9 mouse cellular contexts compared by ENCODE assay signal in the genomic region with DNA sequence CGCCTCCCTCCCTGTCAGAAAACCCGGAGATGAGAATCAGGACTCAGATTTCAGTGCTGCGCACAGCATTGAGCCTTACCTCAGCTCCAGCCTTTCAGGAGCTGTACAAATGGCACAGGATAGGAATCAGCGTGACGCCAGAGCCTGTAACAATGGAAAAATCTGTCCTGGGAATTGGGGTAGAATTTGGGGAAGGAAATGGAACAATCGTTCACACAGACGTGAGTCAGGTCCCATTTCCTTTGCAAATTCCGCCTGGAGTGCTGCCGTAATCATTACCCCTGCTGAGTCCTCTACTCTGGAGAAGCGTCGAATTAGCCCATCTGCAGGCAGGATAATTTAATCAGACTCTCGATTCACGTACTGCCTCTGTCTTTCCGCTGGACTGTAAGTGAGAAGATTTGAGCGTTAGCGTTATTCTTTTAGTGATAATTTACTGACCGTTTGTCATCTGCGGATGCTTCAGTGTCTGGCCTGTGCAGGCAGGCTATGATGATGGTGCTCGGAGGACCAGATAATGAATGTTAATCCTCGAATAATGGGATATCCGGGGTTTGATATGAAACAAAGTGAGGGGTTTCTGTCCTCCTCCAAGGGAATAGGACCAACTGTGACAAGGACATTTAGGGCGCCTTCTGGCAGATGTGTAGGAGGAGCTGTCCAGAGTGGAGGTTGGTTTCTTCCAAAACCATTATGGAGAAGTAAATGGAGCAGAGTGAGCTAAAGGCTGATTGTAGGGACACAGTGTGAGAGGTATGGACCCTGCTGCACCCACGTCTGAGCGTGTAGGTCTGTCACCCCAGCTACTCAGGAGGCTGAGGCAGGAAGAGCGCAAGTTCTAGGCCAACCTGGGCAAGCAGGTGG. TPM values are rescaled to one million over a fixed set of nuclear protein-coding genes. Genes with fewer than 3 reads are reported as not detected.
DNase-seq lines count a peak whose midpoint lies in the region; TF ChIP-seq lines count a peak whose summit lies in the region.
"Had no signal": no experiment of that assay in that cellular context is flagged by ENCODE, and none has a peak within 500 bp of the region (broad histone marks: within the 10 kb centered on the region; RNA-seq: fewer than 3 reads in every experiment).

No protein-coding gene starts in this region.

- peaks cover 19% of the 10 kb centered on the region for H3K4me1 ChIP-seq in lung, adult 2 months (ENCODE audit: control insufficient read depth, insufficient read depth, low read length)
- peaks cover 16% of the 10 kb centered on the region for H3K4me1 ChIP-seq in heart, adult 2 months (ENCODE audit: control insufficient read depth, insufficient read depth, low read length)
- 0 out of 2 replicates have a peak, but pooled peaks cover 3% of the 10 kb centered on the region for H3K4me1 ChIP-seq in kidney, adult 2 months (ENCODE audit: control insufficient read depth, insufficient read depth, low read length)

- peak overlapping the region; percentile 83 for H3K27ac ChIP-seq in heart, adult 2 months
- H3K27ac ChIP-seq in kidney, adult 2 months (ENCODE audit: insufficient read depth, low read depth, low read length), result peak overlapping the region; percentile 82
- H3K27ac ChIP-seq: liver, embryonic 14.5 days had no signal

- TF ChIP-seq EP300 in heart, adult 2 months (IDR thresholded peaks at IDR 0.05; ENCODE audit: insufficient read depth, low read depth, low read length), result peak; percentile 78

- no peak for TF ChIP-seq CTCF in lung, adult 2 months (IDR thresholded peaks at IDR 0.05; ENCODE audit: insufficient read depth, low read length)
- no peak for TF ChIP-seq CTCF in heart, adult 2 months (IDR thresholded peaks at IDR 0.05)
- TF ChIP-seq CTCF in kidney, adult 2 months (conservative IDR thresholded peaks at IDR 0.05; ENCODE audit: insufficient read depth, insufficient read length, low read depth, low read length), result no peak

- no peaks in the 10 kb centered on the region for H3K79me2 ChIP-seq in heart, adult 2 months (replicated peaks; ENCODE audit: control insufficient read depth, insufficient read depth, low read length)

- TF ChIP-seq POLR2A in lung, adult 2 months (IDR thresholded peaks at IDR 0.05; ENCODE audit: borderline replicate concordance, extremely low read depth, low read depth, low read length), result no peak
- TF ChIP-seq POLR2A in heart, adult 2 months (IDR thresholded peaks at IDR 0.05; ENCODE audit: insufficient read depth, low read depth, low read length), result no peak
- no peak for TF ChIP-seq POLR2A in kidney, adult 2 months (IDR thresholded peaks at IDR 0.05; ENCODE audit: low read depth, low read length)

- DNase-seq in lung, adult 18-20 months, result peak; percentile 38 to 59
- no peak for DNase-seq in lung, adult 2 months
- DNase-seq in heart, adult 2 months, result peak; percentile 59 to 72
- DNase-seq in kidney, adult 2 months, result peak; percentile 77
- peak; percentile 71 for DNase-seq in lung, postnatal 36 days
- DNase-seq in spleen, postnatal 4 days (ENCODE audit: low spot score in 2 of 2), result no peak
- DNase-seq in yolk sac, embryonic 10.5 days (ENCODE audit: low spot score), result no peak
- DNase-seq in thymus, adult 18-20 months, result no peak

- H3K27me3 ChIP-seq in heart, adult 2 months (ENCODE audit: control insufficient read depth, insufficient read depth, low read length), result no peaks in the 10 kb centered on the region
- H3K27me3 ChIP-seq in kidney, adult 2 months (replicated peaks; ENCODE audit: control insufficient read depth, insufficient read depth, low read length), result no peaks in the 10 kb centered on the region

- no peak overlapping the region for H3K9ac ChIP-seq in heart, adult 2 months (ENCODE audit: low read depth, low read length)
- H3K9ac ChIP-seq: liver, embryonic 14.5 days had no signal

- 54% methylated on average over 25 of the region's 25 CpGs for WGBS in lung, adult 2 months
- WGBS in heart, adult 2 months, result 42% methylated on average over 25 of the region's 25 CpGs
- 40% methylated on average over 25 of the region's 25 CpGs for WGBS in kidney, adult 2 months

- H3K36me3 ChIP-seq in heart, adult 2 months (ENCODE audit: control insufficient read depth, insufficient read depth, low read length), result peaks cover 32% of the 10 kb centered on the region
- H3K36me3 ChIP-seq in kidney, adult 2 months (ENCODE audit: control insufficient read depth, insufficient read depth, low read length), result no peaks in the 10 kb centered on the region

- no peak overlapping the region for H3K4me3 ChIP-seq in lung, adult 2 months (replicated peaks; ENCODE audit: extremely low read depth, low read depth, low read length)
- H3K4me3 ChIP-seq in heart, adult 2 months, result 0 out of 2 replicates have a peak overlapping the region, but pooled peaks have one; percentile 6
- H3K4me3 ChIP-seq in kidney, adult 2 months (ENCODE audit: insufficient read depth, low read depth, low read length), result no peak overlapping the region

- intact Hi-C loops in heart, adult 2 months (cut with DNase I), result loop anchor here (5.0 kb wide), 1 partner anchor 299 kb away; no protein-coding TSS in a partner anchor

RNA-seq across cellular contexts. Expression of a gene that starts 52.3 kb away (rescaled TPM):
- 2.1 and 2.6 TPM in 2 replicates for polyA plus RNA-seq in lung, adult 2 months (2012; rRNA removed)
- total RNA-seq in heart, adult 2 months (2021), result under 1 TPM; 0.16 to 0.23 TPM
- 0.10 and 0.26 TPM in 2 replicates for polyA plus RNA-seq in heart, adult 2 months (2012; rRNA removed)
- polyA plus RNA-seq in kidney, adult 2 months (2012; rRNA removed), result 2.0 and 2.5 TPM in 2 replicates

Comparison
In these comparisons a context has a peak if more than half of its experiments do, and no peak if none do; other contexts are left out.
1. DNase-seq: peak in lung, adult 18-20 months (2 of 2), heart, adult 2 months (2 of 2), kidney, adult 2 months (single experiment) and lung, postnatal 36 days (single experiment); none in lung, adult 2 months (single experiment), spleen, postnatal 4 days (0 of 2), yolk sac, embryonic 10.5 days (single experiment) and thymus, adult 18-20 months (0 of 2).